In genomic region chr7:142470808-142471413, GRCm38 (mm10) we compare ENCODE assay signal across 8 mouse cellular contexts. TPM values are rescaled to one million over a fixed set of nuclear protein-coding genes. Genes with fewer than 3 reads are reported as not detected.
DNase-seq lines count a peak whose midpoint lies in the region; ATAC-seq and TF ChIP-seq lines count a peak whose summit lies in the region.

No protein-coding gene starts in this region.

- DNase-seq in thymus, postnatal 36 days: peak; percentile 1 to 3
- no peak for DNase-seq in thymus, postnatal 0 days (ENCODE audit: low spot score)
- peak; percentile 65 for DNase-seq in embryonic facial prominence, embryonic 11.5 days (ENCODE audit: low spot score)
- peak; percentile 80 for DNase-seq in heart, postnatal 0 days (ENCODE audit: low spot score)
- DNase-seq in liver, embryonic 11.5 days (ENCODE audit: low spot score): no peak
- DNase-seq in retina, embryonic 14.5 days (ENCODE audit: low spot score): peak; percentile 67
- DNase-seq in left cerebral cortex, adult 2 months (ENCODE audit: extremely low spot score in 1 of 2, low spot score in 2 of 2): no peak
- DNase-seq in cerebellum, adult 9-10 months: no peak

- no peaks in the 10 kb centered on the region for H3K36me3 ChIP-seq in embryonic facial prominence, embryonic 11.5 days (replicated peaks; ENCODE audit: control insufficient read depth, insufficient read depth, low read depth, low read length)
- no peaks in the 10 kb centered on the region for H3K36me3 ChIP-seq in heart, postnatal 0 days (replicated peaks; ENCODE audit: control insufficient read depth, insufficient read depth, low read length)
- no peaks in the 10 kb centered on the region for H3K36me3 ChIP-seq in liver, embryonic 11.5 days (ENCODE audit: control insufficient read depth, insufficient read depth, low read length)

- ATAC-seq in embryonic facial prominence, embryonic 11.5 days (replicated peaks; ENCODE audit: insufficient number of reproducible peaks, low FRiP score, low TSS enrichment, low read depth): peak; percentile 47
- peak; percentile 86 for ATAC-seq in heart, postnatal 0 days (ENCODE audit: insufficient read depth, low read depth)
- ATAC-seq in liver, embryonic 11.5 days (replicated peaks; ENCODE audit: low FRiP score): no peak

- no peak overlapping the region for H3K4me3 ChIP-seq in embryonic facial prominence, embryonic 11.5 days (ENCODE audit: low read depth, low read length)
- no peak overlapping the region for H3K4me3 ChIP-seq in heart, postnatal 0 days (ENCODE audit: low read depth, low read length)
- no peak overlapping the region for H3K4me3 ChIP-seq in liver, embryonic 11.5 days (ENCODE audit: low read depth, low read length)
- no peak overlapping the region for H3K4me3 ChIP-seq in left cerebral cortex, adult 2 months

- no peak for TF ChIP-seq CTCF in heart, postnatal 0 days (IDR thresholded peaks at IDR 0.05; ENCODE audit: low read depth)
- no peak for TF ChIP-seq CTCF in left cerebral cortex, adult 2 months (IDR thresholded peaks at IDR 0.05)

- H3K9me3 ChIP-seq in embryonic facial prominence, embryonic 11.5 days (replicated peaks; ENCODE audit: control insufficient read depth, low read length): no peaks in the 10 kb centered on the region
- H3K9me3 ChIP-seq in heart, postnatal 0 days (replicated peaks; ENCODE audit: control insufficient read depth, low read length): no peaks in the 10 kb centered on the region
- H3K9me3 ChIP-seq in liver, embryonic 11.5 days (ENCODE audit: control insufficient read depth, low read length): no peaks in the 10 kb centered on the region

- H3K27me3 ChIP-seq in embryonic facial prominence, embryonic 11.5 days (ENCODE audit: control insufficient read depth, insufficient read depth, low read length): no peaks in the 10 kb centered on the region
- H3K27me3 ChIP-seq in heart, postnatal 0 days (ENCODE audit: control insufficient read depth, insufficient read depth, low read length): no peaks in the 10 kb centered on the region
- no peaks in the 10 kb centered on the region for H3K27me3 ChIP-seq in liver, embryonic 11.5 days (replicated peaks; ENCODE audit: control insufficient read depth, insufficient read depth, low read length)

- H3K27ac ChIP-seq in embryonic facial prominence, embryonic 11.5 days (replicated peaks; ENCODE audit: low read depth, low read length): peak overlapping the region; percentile 60; the same call in 1 of the 2 replicates
- peak overlapping the region; percentile 68 for H3K27ac ChIP-seq in heart, postnatal 0 days (ENCODE audit: low read depth)
- H3K27ac ChIP-seq in liver, embryonic 11.5 days (ENCODE audit: low read depth, low read length): peak overlapping the region; percentile 79; the same call in 1 of the 2 replicates
- no peak overlapping the region for H3K27ac ChIP-seq in left cerebral cortex, adult 2 months

- intact Hi-C loops in left cerebral cortex, adult 2 months (cut with DNase I): no loop called here

- no peak overlapping the region for H3K4me2 ChIP-seq in embryonic facial prominence, embryonic 11.5 days (ENCODE audit: low read depth, low read length)
- H3K4me2 ChIP-seq in heart, postnatal 0 days (ENCODE audit: low read depth, low read length): no peak overlapping the region
- H3K4me2 ChIP-seq in liver, embryonic 11.5 days: no peak overlapping the region

- whole genome bisulfite sequencing in embryonic facial prominence, embryonic 11.5 days: 16% methylated on average over 4 of the region's 4 CpGs
- WGBS in heart, postnatal 0 days: 9% methylated on average over 4 of the region's 4 CpGs
- WGBS in liver, embryonic 11.5 days: 31% methylated on average over 4 of the region's 4 CpGs

- 0 out of 2 replicates have a peak, but pooled peaks have one; percentile 44 for TF ChIP-seq EP300 in heart, postnatal 0 days (IDR thresholded peaks at IDR 0.05; ENCODE audit: low read depth)

- H3K4me1 ChIP-seq in embryonic facial prominence, embryonic 11.5 days (ENCODE audit: control insufficient read depth, insufficient read depth, low read length): peaks cover 12% of the 10 kb centered on the region
- peaks cover 24% of the 10 kb centered on the region for H3K4me1 ChIP-seq in heart, postnatal 0 days (ENCODE audit: control insufficient read depth, insufficient read depth)
- H3K4me1 ChIP-seq in liver, embryonic 11.5 days (replicated peaks; ENCODE audit: control insufficient read depth, insufficient read depth, low read length): peaks cover 13% of the 10 kb centered on the region

- no peak overlapping the region for H3K9ac ChIP-seq in embryonic facial prominence, embryonic 11.5 days (replicated peaks; ENCODE audit: low read length)
- H3K9ac ChIP-seq in heart, postnatal 0 days (replicated peaks; ENCODE audit: low read depth, low read length): peak overlapping the region; percentile 46; the same call in 1 of the 2 replicates
- H3K9ac ChIP-seq in liver, embryonic 11.5 days (ENCODE audit: low read depth, low read length): no peak overlapping the region

RNA-seq across cellular contexts. Expression of gene Lsp1, which starts 10.3 kb away (rescaled TPM):
- polyA plus RNA-seq in thymus, postnatal 0 days (2015; fragmentation: Nextera tagmentation; extraction: Ambion mirVana): 655 and 664 TPM in 2 replicates
- 23.3 and 23.7 TPM in 2 replicates for polyA plus RNA-seq in embryonic facial prominence, embryonic 11.5 days (2014; fragmentation: Nextera tagmentation; extraction: Ambion mirVana)
- 20.8 and 84.4 TPM in 2 replicates for total RNA-seq in heart, postnatal 0 days (2014; rRNA removed; ENCODE audit: low replicate concordance)
- polyA plus RNA-seq in heart, postnatal 0 days (2015; fragmentation: Nextera tagmentation; extraction: Ambion mirVana): 47.7 and 53.1 TPM in 2 replicates
- polyA plus RNA-seq in liver, embryonic 11.5 days (2014; fragmentation: Nextera tagmentation; extraction: Ambion mirVana): 19.2 and 20.7 TPM in 2 replicates
- total RNA-seq in left cerebral cortex, adult 2 months (2021): 1 to 10 TPM; 3.4 to 7.1 TPM

RNA-seq across cellular contexts. Expression of gene Tnnt3, which starts 27.7 kb away (rescaled TPM):
- 4.7 and 5.2 TPM in 2 replicates for polyA plus RNA-seq in thymus, postnatal 0 days (2015; fragmentation: Nextera tagmentation; extraction: Ambion mirVana)
- 1.5 and 2.8 TPM in 2 replicates for polyA plus RNA-seq in embryonic facial prominence, embryonic 11.5 days (2014; fragmentation: Nextera tagmentation; extraction: Ambion mirVana)
- total RNA-seq in heart, postnatal 0 days (2014; rRNA removed; ENCODE audit: low replicate concordance): 0.73 and 11.0 TPM in 2 replicates
- 2.5 and 3.2 TPM in 2 replicates for polyA plus RNA-seq in heart, postnatal 0 days (2015; fragmentation: Nextera tagmentation; extraction: Ambion mirVana)
- polyA plus RNA-seq in liver, embryonic 11.5 days (2014; fragmentation: Nextera tagmentation; extraction: Ambion mirVana): 1.5 and 2.4 TPM in 2 replicates
- not detected for total RNA-seq in left cerebral cortex, adult 2 months (2021)

RNA-seq across cellular contexts. Expression of gene Tnni2, which starts 29.3 kb away (rescaled TPM):
- polyA plus RNA-seq in thymus, postnatal 0 days (2015; fragmentation: Nextera tagmentation; extraction: Ambion mirVana): 14.1 and 14.3 TPM in 2 replicates
- 1.4 and 2.7 TPM in 2 replicates for polyA plus RNA-seq in embryonic facial prominence, embryonic 11.5 days (2014; fragmentation: Nextera tagmentation; extraction: Ambion mirVana)
- not detected in 2 replicates for total RNA-seq in heart, postnatal 0 days (2014; rRNA removed; ENCODE audit: low replicate concordance)
- polyA plus RNA-seq in heart, postnatal 0 days (2015; fragmentation: Nextera tagmentation; extraction: Ambion mirVana): 8.9 and 9.9 TPM in 2 replicates
- 1.9 and 3.7 TPM in 2 replicates for polyA plus RNA-seq in liver, embryonic 11.5 days (2014; fragmentation: Nextera tagmentation; extraction: Ambion mirVana)
- total RNA-seq in left cerebral cortex, adult 2 months (2021): under 1 TPM in 1 of 2 experiments, not detected in 1; 0.50 TPM

RNA-seq across cellular contexts. Expression of gene Syt8, which starts 36.3 kb away (rescaled TPM):
- 0.34 and 0.75 TPM in 2 replicates for polyA plus RNA-seq in thymus, postnatal 0 days (2015; fragmentation: Nextera tagmentation; extraction: Ambion mirVana)
- 0.52 TPM in 1 of 2 replicates, not detected in the other for polyA plus RNA-seq in embryonic facial prominence, embryonic 11.5 days (2014; fragmentation: Nextera tagmentation; extraction: Ambion mirVana)
- 18.0 TPM in 1 of 2 replicates, not detected in the other for total RNA-seq in heart, postnatal 0 days (2014; rRNA removed; ENCODE audit: low replicate concordance)
- 0.10 TPM in 1 of 2 replicates, not detected in the other for polyA plus RNA-seq in heart, postnatal 0 days (2015; fragmentation: Nextera tagmentation; extraction: Ambion mirVana)
- 0.41 and 0.42 TPM in 2 replicates for polyA plus RNA-seq in liver, embryonic 11.5 days (2014; fragmentation: Nextera tagmentation; extraction: Ambion mirVana)
- total RNA-seq in left cerebral cortex, adult 2 months (2021): not detected

Comparison
In these comparisons a context has a peak if more than half of its experiments do, and no peak if none do; other contexts are left out.
1. DNase-seq: peak in thymus, postnatal 36 days (2 of 2), embryonic facial prominence, embryonic 11.5 days (single experiment), heart, postnatal 0 days (single experiment) and retina, embryonic 14.5 days (single experiment); none in thymus, postnatal 0 days (single experiment), liver, embryonic 11.5 days (single experiment), left cerebral cortex, adult 2 months (0 of 2) and cerebellum, adult 9-10 months (single experiment).
2. RNA of gene Lsp1, which starts 10.3 kb away (polyA plus RNA-seq): 655 to 664 TPM in thymus, postnatal 0 days; 47.7 to 53.1 TPM in heart, postnatal 0 days, 23.3 to 23.7 TPM in embryonic facial prominence, embryonic 11.5 days and 19.2 to 20.7 TPM in liver, embryonic 11.5 days; every median in the first group is over 10 times any median in the second.